Mouse (Mus musculus) G1E (cell line): ENCODE measurements around the gene Fubp1. TPM values are rescaled to one million over a fixed set of nuclear protein-coding genes. Genes with fewer than 3 reads are reported as not detected.

Source experiments
- ATAC-seq: 2 replicates; pipeline ENCODE4 v1.8.0; 2016; ENCODE audit warnings: mild to moderate bottlenecking; ENCODE audit not compliant: insufficient number of reproducible peaks, poor library complexity, low FRiP score, severe bottlenecking; ENCODE audit errors: extremely low read depth
- DNase-seq: peaks from one replicate; pipeline ENCODE4 v3.0.0; 2012; ENCODE audit warnings: low spot score
- H3K27me3 ChIP-seq: 2 replicates; pipeline ENCODE4 v1.6.1; 2012; ENCODE audit warnings: mild to moderate bottlenecking, low read length, inconsistent platforms; ENCODE audit not compliant: insufficient read depth
- H3K36me3 ChIP-seq: replicated peaks from 2 replicates; pipeline ENCODE3; 2012; ENCODE audit warnings: mild to moderate bottlenecking, inconsistent platforms
- H3K4me1 ChIP-seq: 2 replicates; pipeline ENCODE4 v1.6.1; 2012; ENCODE audit warnings: low read depth, low read length, inconsistent platforms, mixed read lengths; ENCODE audit not compliant: insufficient read depth
- H3K4me3 ChIP-seq: 2 replicates; pipeline ENCODE4 v1.5.1; 2012; ENCODE audit warnings: low read depth, mild to moderate bottlenecking, inconsistent platforms, low read length, moderate library complexity, mixed read lengths
- H3K9me3 ChIP-seq: replicated peaks from 2 replicates; pipeline ENCODE4 v1.6.1; 2012; ENCODE audit warnings: inconsistent platforms
- CTCF ChIP-seq: IDR thresholded peaks from 2 replicates; pipeline ENCODE4 v1.5.1; 2012; ENCODE audit warnings: low read depth, low read length, inconsistent platforms, mixed read lengths
- GATA1 ChIP-seq: IDR thresholded peaks from 2 replicates; pipeline ENCODE4 v1.6.1; 2012; ENCODE audit warnings: borderline replicate concordance, low read length, inconsistent platforms, mixed read lengths
- GATA2 ChIP-seq: IDR thresholded peaks from 2 replicates; pipeline ENCODE4 v1.6.1; 2012; ENCODE audit warnings: low read depth, low read length, inconsistent platforms, borderline replicate concordance
- POLR2AphosphoS5 ChIP-seq: IDR thresholded peaks from 2 replicates; pipeline ENCODE4 v1.6.1; 2012; ENCODE audit warnings: low read depth, low read length, inconsistent platforms; ENCODE audit not compliant: insufficient replicate concordance
- TAL1 ChIP-seq: conservative IDR thresholded peaks from 2 replicates; pipeline ENCODE4 v1.6.1; 2012; ENCODE audit warnings: low read depth, low read length, inconsistent platforms, mixed read lengths
- polyA plus RNA-seq: library from polyadenylated mRNA; stranded (reverse); fragments of >175 nt; gene quantifications from 2 replicates; pipeline ENCODE4 v1.2.3, GENCODE M21; 2012
- total RNA-seq, 2 experiments: library from RNA; stranded (forward) in 1 of 2; stranded (reverse) in 1 of 2; fragments of 200-1000 nt in 1 of 2; fragments of >200 nt in 1 of 2; fragmentation: Nextera tagmentation in 1 of 2; gene quantifications; 2 replicates each; pipeline ENCODE4 v1.2.3; 2014 to 2017

Fubp1 gene
- total RNA-seq (2014; fragmentation: Nextera tagmentation) (313 and 324 TPM in 2 replicates), total RNA-seq (2017) (250 and 310 TPM in 2 replicates), polyA plus RNA-seq (577 and 846 TPM in 2 replicates)

DNA sequence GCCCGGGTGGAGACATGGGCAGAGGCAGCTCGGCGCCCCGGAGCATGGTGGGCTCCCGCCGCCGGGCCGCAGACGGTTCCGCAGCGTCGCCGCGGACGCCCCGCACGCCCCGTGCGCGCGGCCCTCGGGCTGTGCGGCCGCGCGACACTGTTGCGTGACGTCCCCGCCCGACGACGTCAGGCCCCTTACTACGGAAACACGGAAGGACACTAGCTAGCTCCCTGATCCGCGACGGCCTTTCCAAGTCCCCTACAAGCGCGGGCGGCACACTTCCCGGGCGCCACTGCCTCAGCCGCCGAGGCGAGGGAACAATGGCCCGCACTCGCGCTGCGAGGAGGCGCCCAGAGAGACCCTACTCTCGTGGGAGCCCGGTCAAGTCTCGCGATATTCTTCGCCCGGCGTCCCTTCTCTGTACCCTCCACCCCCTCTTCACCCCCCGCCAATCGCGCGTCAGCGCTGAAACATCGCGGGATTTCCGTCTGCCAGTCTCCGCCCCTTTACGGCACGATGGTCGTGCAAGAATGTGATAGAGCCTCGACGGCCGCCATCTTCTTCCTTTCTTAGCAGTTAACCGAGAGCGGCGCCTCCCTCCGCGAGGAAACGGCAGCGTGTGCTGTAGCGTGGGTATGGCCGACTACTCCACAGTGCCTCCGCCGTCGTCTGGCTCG, at the start of gene Fubp1, which contains the start of gene Dnajb4:
TSS of gene Fubp1 (plus strand) at position 456 of the 668 bp plus-strand sequence.
TSS of gene Dnajb4 (minus strand) at position 336 of the 668 bp plus-strand sequence.
- Histone ChIP-seq H3K36me3 (peaks cover 25% of the 10 kb centered on the region), H3K9me3 (no peaks in the 10 kb centered on the region), H3K27me3 (no peaks in the 10 kb centered on the region), H3K4me1 (peaks cover 35% of the 10 kb centered on the region), H3K4me3 (peak within 1 kb of the TSS; percentile 93)
- TF ChIP-seq POLR2AphosphoS5 (no peak), CTCF (no peak), GATA2 (no peak), GATA1 (no peak), TAL1 (no peak)
- ATAC-seq (peak; percentile 72), DNase-seq (peak; percentile 91)

DNA sequence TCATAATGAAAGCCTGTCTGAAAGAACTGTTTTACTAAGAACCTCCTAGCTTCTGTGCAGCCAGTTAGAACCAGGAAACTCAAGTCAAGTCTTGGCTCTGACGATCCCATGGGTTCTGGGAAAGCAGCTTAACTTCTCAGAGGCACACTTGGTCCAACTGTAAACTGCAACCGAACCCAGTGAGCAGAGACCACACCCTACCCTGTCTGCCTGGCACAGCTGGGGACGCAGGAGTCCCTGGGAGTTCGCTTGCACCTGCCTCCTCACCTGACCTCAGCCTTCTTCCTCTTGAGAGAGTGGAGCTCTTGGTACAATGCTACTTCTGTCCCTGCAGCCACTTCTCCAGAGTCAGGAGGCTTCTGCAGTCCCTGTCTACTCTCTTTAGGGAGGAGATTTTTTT, 49.6 kb upstream of the Fubp1 start:
- DNase-seq = no peak
- no peak for TF ChIP-seq CTCF
- no peak for TF ChIP-seq GATA2
- TF ChIP-seq POLR2AphosphoS5 = no peak
- no peak for TF ChIP-seq GATA1
- no peak for TF ChIP-seq TAL1
- no peak; the same call in 1 of the 2 replicates for ATAC-seq
- no peaks in the 10 kb centered on the region for H3K4me1 ChIP-seq
- H3K27me3 ChIP-seq = peaks cover 6% of the 10 kb centered on the region; the same call in 1 of the 2 replicates
- no peaks in the 10 kb centered on the region for H3K9me3 ChIP-seq
- no peak overlapping the region for H3K4me3 ChIP-seq
- H3K36me3 ChIP-seq = no peaks in the 10 kb centered on the region

DNA sequence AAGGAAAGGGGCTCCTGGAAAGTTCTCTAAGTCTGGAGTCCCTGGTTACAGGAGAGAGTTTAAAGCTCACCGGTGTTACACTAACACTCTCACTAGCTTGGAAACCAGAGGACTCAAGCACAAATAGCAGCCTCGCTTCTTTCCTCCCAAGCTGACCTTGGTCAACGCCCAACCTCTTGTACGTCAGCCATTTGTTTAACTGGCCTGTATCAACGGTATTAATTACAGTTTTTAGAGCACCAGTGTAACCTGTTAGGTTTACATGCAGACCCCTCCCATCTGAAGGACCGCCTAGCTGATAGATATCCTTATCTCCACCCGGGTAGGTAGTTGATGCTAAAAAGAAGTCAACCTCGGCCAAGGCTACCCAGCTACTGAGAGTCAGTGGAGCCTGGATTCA, 46.9 kb upstream of the Fubp1 start:
- ATAC-seq (no peak), DNase-seq (no peak)
- Histone ChIP-seq H3K9me3 (no peaks in the 10 kb centered on the region), H3K4me3 (no peak overlapping the region), H3K27me3 (peaks cover 2% of the 10 kb centered on the region; the same call in 1 of the 2 replicates), H3K36me3 (no peaks in the 10 kb centered on the region), H3K4me1 (no peaks in the 10 kb centered on the region)
- TF ChIP-seq CTCF (no peak), TAL1 (no peak), GATA2 (no peak), GATA1 (no peak), POLR2AphosphoS5 (no peak)

DNA sequence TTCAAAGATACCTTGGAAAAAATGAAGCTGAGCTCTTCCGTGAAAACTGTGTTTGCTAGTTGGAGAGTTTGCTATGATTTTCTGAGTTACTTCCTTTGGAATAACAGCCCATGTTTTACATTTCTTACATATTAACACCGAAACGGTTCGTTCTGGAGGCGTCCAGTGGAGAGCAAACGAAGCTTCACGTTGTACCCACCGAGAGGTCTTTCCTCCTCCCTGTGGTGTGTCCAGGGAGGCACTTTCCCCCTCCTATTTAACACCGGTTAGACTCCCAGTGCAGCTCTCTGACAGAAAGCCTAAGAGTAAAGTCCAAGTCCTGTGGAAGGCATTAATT, 45.2 kb upstream of the Fubp1 start:
- no peak for TF ChIP-seq POLR2AphosphoS5
- no peak for TF ChIP-seq GATA1
- no peak for TF ChIP-seq GATA2
- TF ChIP-seq TAL1 = no peak
- no peak for TF ChIP-seq CTCF
- H3K36me3 ChIP-seq = no peaks in the 10 kb centered on the region
- H3K27me3 ChIP-seq = peaks cover 2% of the 10 kb centered on the region; the same call in 1 of the 2 replicates
- no peak for DNase-seq
- no peak overlapping the region for H3K4me3 ChIP-seq
- ATAC-seq = no peak
- no peaks in the 10 kb centered on the region for H3K4me1 ChIP-seq
- H3K9me3 ChIP-seq = no peaks in the 10 kb centered on the region

DNA sequence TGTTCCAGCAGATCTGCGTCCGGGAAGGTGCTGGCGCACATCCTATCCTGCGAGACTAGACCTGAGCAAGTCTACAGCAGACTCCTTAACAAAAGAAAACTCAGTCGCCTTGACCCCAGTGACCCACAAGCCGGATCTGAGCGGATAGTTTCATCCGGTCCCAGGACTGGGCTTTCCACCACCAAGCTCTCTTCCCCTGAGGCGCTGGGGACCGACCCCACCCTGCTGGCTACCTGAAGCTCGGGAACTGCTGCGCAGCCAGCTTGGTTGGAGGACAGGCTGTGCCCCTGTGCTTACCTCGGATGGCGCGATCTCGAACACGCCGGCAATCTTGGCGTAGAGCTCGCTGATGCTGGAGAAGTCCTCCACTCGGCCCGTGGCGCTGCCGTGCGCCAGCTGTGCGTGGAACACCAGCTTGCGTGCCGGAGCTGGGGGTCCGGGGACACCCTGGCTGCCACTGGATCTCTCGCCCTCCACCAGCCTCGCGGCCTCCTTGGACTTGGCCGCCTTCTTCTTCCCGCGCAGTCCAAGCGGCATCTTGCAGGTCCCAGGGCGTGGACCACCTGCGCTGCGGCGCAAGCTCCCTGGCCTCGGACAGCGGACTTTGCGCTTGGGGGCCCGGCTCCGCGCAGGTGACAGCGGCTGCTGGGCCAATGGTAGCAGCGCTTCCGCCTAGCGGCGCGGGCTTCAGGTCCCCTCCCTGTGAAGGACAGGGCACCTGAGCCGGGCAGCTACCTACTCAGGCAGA, 44.7 kb upstream of the Fubp1 start:
- no peaks in the 10 kb centered on the region for H3K9me3 ChIP-seq
- no peaks in the 10 kb centered on the region for H3K36me3 ChIP-seq
- no peaks in the 10 kb centered on the region for H3K4me1 ChIP-seq
- H3K27me3 ChIP-seq = peaks cover 2% of the 10 kb centered on the region; the same call in 1 of the 2 replicates
- TF ChIP-seq GATA2 (no peak), POLR2AphosphoS5 (no peak), TAL1 (no peak), CTCF (no peak), GATA1 (no peak)
- DNase-seq (no peak), ATAC-seq (no peak)
- H3K4me3 ChIP-seq = no peak overlapping the region

DNA sequence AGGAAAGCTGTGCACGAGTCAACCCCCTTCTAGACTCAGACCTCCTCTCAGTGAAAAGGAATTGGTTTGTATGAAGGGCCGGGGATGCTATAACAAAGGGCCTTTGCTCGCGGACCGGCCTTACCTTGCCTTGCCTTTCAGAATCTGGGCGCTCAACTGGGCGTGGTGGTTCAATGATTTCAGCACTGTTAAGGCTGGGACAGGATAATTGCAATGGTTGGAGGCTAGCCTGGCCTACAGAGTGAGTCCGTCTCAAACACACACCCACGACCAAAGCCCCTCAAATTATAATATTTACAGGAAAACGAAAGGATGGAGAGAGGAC, 44.2 kb upstream of the Fubp1 start, which contains the start of gene Gipc2:
TSS of gene Gipc2 (minus strand) at position 132 of the 325 bp plus-strand sequence.
- DNase-seq (no peak), ATAC-seq (no peak)
- TF ChIP-seq POLR2AphosphoS5 (no peak), CTCF (no peak), TAL1 (no peak), GATA2 (no peak), GATA1 (no peak)
- no peaks in the 10 kb centered on the region for H3K36me3 ChIP-seq
- no peaks in the 10 kb centered on the region for H3K9me3 ChIP-seq
- H3K4me1 ChIP-seq = no peaks in the 10 kb centered on the region
- no peak within 1 kb of the TSS for H3K4me3 ChIP-seq
- no peaks in the 10 kb centered on the region; the same call in 1 of the 2 replicates for H3K27me3 ChIP-seq
